Mouse (Mus musculus) testis, adult 10 weeks (tissue): ENCODE data around the gene Efna1. TPM values are rescaled to one million over a fixed set of nuclear protein-coding genes. Genes with fewer than 3 reads are reported as not detected.

Source experiments
- polyA plus RNA-seq: library from polyadenylated mRNA; stranded (reverse); fragments of 350-450 nt; fragmentation: Illumina TruSeq; extraction: RNeasy Lipid Tissue Mini Kit (QIAGEN cat#74804); gene quantifications from one replicate; pipeline ENCODE4 v1.2.3, GENCODE M21; 2014; ENCODE audit warnings: low read depth, low replicate concordance

Gene Efna1
- polyA plus RNA-seq = not detected

GRCm38 (mm10) chr3:89280606-89281511 lies at the start of gene Efna1:
Gene Efna1, minus strand, starts transcription at chr3:89281142.

GRCm38 (mm10) chr3:89322514-89323165 lies 41.7 kb upstream of the Efna1 start, which contains the start of gene Efna3:
Gene Efna3, minus strand, starts transcription at chr3:89322965.

GRCm38 (mm10) chr3:89270051-89270755 lies 10.7 kb downstream of the Efna1 start, which contains the start of gene Slc50a1:
Gene Slc50a1, minus strand, starts transcription at chr3:89270570.

GRCm38 (mm10) chr3:89259076-89259475 lies 21.9 kb downstream of the Efna1 start, which contains the start of gene Dpm3:
Gene Dpm3, plus strand, starts transcription at chr3:89259358.

GRCm38 (mm10) chr3:89246261-89247100 lies 34.5 kb downstream of the Efna1 start, which contains the start of gene Trim46:
Gene Trim46, minus strand, starts transcription at chr3:89246309.

GRCm38 (mm10) chr3:89245688-89246171 lies 35.2 kb downstream of the Efna1 start, which contains the start of gene Krtcap2:
Gene Krtcap2, plus strand, starts transcription at chr3:89245966.

GRCm38 (mm10) chr3:89228836-89229235 lies 52.1 kb downstream of the Efna1 start, which contains the start of gene Muc1:
Gene Muc1, plus strand, starts transcription at chr3:89229057.

GRCm38 (mm10) chr3:89226900-89227299 lies 54.0 kb downstream of the Efna1 start, which contains the start of gene Mtx1:
Gene Mtx1, minus strand, starts transcription at chr3:89227088.

Other genes starting within 250 kb of the Efna1 start
- 0.76 TPM for gene Rusc1, start 187.8 kb downstream of the Efna1 start, polyA plus RNA-seq
- not detected for gene Gm43738, start 180.0 kb downstream of the Efna1 start, polyA plus RNA-seq
- gene Fdps, start 179.2 kb downstream of the Efna1 start, polyA plus RNA-seq = 22.2 TPM
- not detected for gene Pklr, start 145.0 kb downstream of the Efna1 start, polyA plus RNA-seq
- gene Hcn3, start 120.9 kb downstream of the Efna1 start, polyA plus RNA-seq = 0.08 TPM
- 13.5 TPM for gene Clk2, start 116.3 kb downstream of the Efna1 start, polyA plus RNA-seq
- gene Scamp3, start 103.7 kb downstream of the Efna1 start, polyA plus RNA-seq = 8.3 TPM
- gene Fam189b, start 98.0 kb downstream of the Efna1 start, polyA plus RNA-seq = not detected
- gene Gba, start 78.2 kb downstream of the Efna1 start, polyA plus RNA-seq = 4.8 TPM
- 3.4 TPM for gene Thbs3, start 66.0 kb downstream of the Efna1 start, polyA plus RNA-seq
- gene Mtx1, start 54.1 kb downstream of the Efna1 start, polyA plus RNA-seq = 187 TPM
- 11.6 TPM for gene Muc1, start 52.1 kb downstream of the Efna1 start, polyA plus RNA-seq
- gene Krtcap2, start 35.2 kb downstream of the Efna1 start, polyA plus RNA-seq = 13.6 TPM
- gene Trim46, start 34.8 kb downstream of the Efna1 start, polyA plus RNA-seq = 0.98 TPM
- not detected for gene Dpm3, start 21.8 kb downstream of the Efna1 start, polyA plus RNA-seq
- gene Slc50a1, start 10.6 kb downstream of the Efna1 start, polyA plus RNA-seq = 1.1 TPM
- 0.11 TPM for gene Efna3, start 41.8 kb upstream of the Efna1 start, polyA plus RNA-seq
- not detected for gene Efna4, start 56.9 kb upstream of the Efna1 start, polyA plus RNA-seq
- 3.3 TPM for gene Adam15, start 68.9 kb upstream of the Efna1 start, polyA plus RNA-seq
- gene Dcst2, start 80.8 kb upstream of the Efna1 start, polyA plus RNA-seq = 6.5 TPM
- 25.0 TPM for gene Dcst1, start 84.1 kb upstream of the Efna1 start, polyA plus RNA-seq
- gene Zbtb7b, start 113.6 kb upstream of the Efna1 start, polyA plus RNA-seq = 0.24 TPM
- 0.34 TPM for gene Lenep, start 121.7 kb upstream of the Efna1 start, polyA plus RNA-seq
- 1.8 TPM for gene Flad1, start 130.7 kb upstream of the Efna1 start, polyA plus RNA-seq
- 4.7 TPM for gene Cks1b, start 137.2 kb upstream of the Efna1 start, polyA plus RNA-seq
- 6.5 TPM for gene Shc1, start 137.3 kb upstream of the Efna1 start, polyA plus RNA-seq
- gene Pygo2, start 149.1 kb upstream of the Efna1 start, polyA plus RNA-seq = 5.7 TPM
- gene Pbxip1, start 155.6 kb upstream of the Efna1 start, polyA plus RNA-seq = 2.1 TPM
- gene Pmvk, start 173.4 kb upstream of the Efna1 start, polyA plus RNA-seq = 1.1 TPM
- 0.90 TPM for gene Kcnn3, start 239.0 kb upstream of the Efna1 start, polyA plus RNA-seq